Mouse (Mus musculus) hematopoietic stem cell, adult 5-6 weeks (primary cell): ENCODE results near the gene Stk32c. TPM values are rescaled to one million over a fixed set of nuclear protein-coding genes. Genes with fewer than 3 reads are reported as not detected.
A peak's percentile ranks its signal among the peaks of the same experiment; 100 is the strongest.

Source experiments
- ATAC-seq, 2 experiments: fragments of 125-278 bp in 1 of 2; replicated peaks in 1 of 2; 2 replicates each; pipeline ENCODE4 v1.8.0; 2016 to 2017; ENCODE audit warnings: inconsistent platforms in 2 of 2, mild to moderate bottlenecking in 2 of 2, moderate number of reproducible peaks in 2 of 2, low read depth in 1 of 2, moderate TSS enrichment in 1 of 2; ENCODE audit not compliant: low FRiP score in 2 of 2, poor library complexity in 2 of 2, severe bottlenecking in 2 of 2, insufficient read depth in 1 of 2, low TSS enrichment in 1 of 2
- total RNA-seq: library from RNA; stranded (forward); fragments of 172-1452, 232-1000 nt; gene quantifications from 2 replicates; pipeline ENCODE4 v1.2.3, GENCODE M21; 2017

Stk32c gene
- total RNA-seq, 1 experiment from 2014 or later, result not detected

GRCm38 (mm10) chr7:139180058-139180457 is 33.0 kb downstream of the Stk32c start:
- no peak for ATAC-seq

GRCm38 (mm10) chr7:139179299-139179698 is 33.8 kb downstream of the Stk32c start:
- ATAC-seq, result no peak

GRCm38 (mm10) chr7:139169143-139169542 is 44.0 kb downstream of the Stk32c start:
- ATAC-seq, result no peak

GRCm38 (mm10) chr7:139164410-139164809 is 48.7 kb downstream of the Stk32c start:
- ATAC-seq, result no peak

- no peak for ATAC-seq
Measured at GRCm38 (mm10) chr7:139158956-139159355, 54.2 kb downstream of the Stk32c start.

- no peak for ATAC-seq
Measured at GRCm38 (mm10) chr7:139158549-139158948, 54.6 kb downstream of the Stk32c start.

- no peak for ATAC-seq
Measured at GRCm38 (mm10) chr7:139157541-139157940, 55.6 kb downstream of the Stk32c start.

GRCm38 (mm10) chr7:139156341-139157058 is 56.6 kb downstream of the Stk32c start:
- ATAC-seq, result peak in 1 of 2 experiments; percentile 37; a peak in 1 of 4 replicates

GRCm38 (mm10) chr7:139152927-139153326 is 60.2 kb downstream of the Stk32c start:
- ATAC-seq, result no peak

- peak; percentile 37 to 56; a peak in 3 of 4 replicates for ATAC-seq
Measured at GRCm38 (mm10) chr7:139151116-139151515, 62.0 kb downstream of the Stk32c start.

- ATAC-seq, result no peak
Measured at GRCm38 (mm10) chr7:139149373-139149772, 63.7 kb downstream of the Stk32c start.

- ATAC-seq, result no peak
Measured at GRCm38 (mm10) chr7:139147360-139147759, 65.7 kb downstream of the Stk32c start.

GRCm38 (mm10) chr7:139145891-139146290 is 67.2 kb downstream of the Stk32c start:
- ATAC-seq, result 0 out of 4 replicates have a peak, but pooled peaks have one; percentile 23 to 25

- peak; percentile 56 to 73; a peak in 3 of 4 replicates for ATAC-seq
Measured at GRCm38 (mm10) chr7:139143785-139144184, 69.3 kb downstream of the Stk32c start.

- no peak for ATAC-seq
Measured at GRCm38 (mm10) chr7:139139921-139140461, 73.1 kb downstream of the Stk32c start.

- ATAC-seq, result no peak
Measured at GRCm38 (mm10) chr7:139136906-139137491, 76.1 kb downstream of the Stk32c start.

GRCm38 (mm10) chr7:139135236-139135635 is 77.9 kb downstream of the Stk32c start:
- ATAC-seq, result no peak

GRCm38 (mm10) chr7:139133446-139133845 is 79.7 kb downstream of the Stk32c start:
- ATAC-seq, result no peak
